Mouse (Mus musculus): Measurements from ENCODE around the gene Papln. TPM values are rescaled to one million over a fixed set of nuclear protein-coding genes. Genes with fewer than 3 reads are reported as not detected.

Papln gene
- polyA plus RNA-seq, 1 experiment from 2014 or later = 4.3 TPM

GRCm38 (mm10) chr12:83760201-83760600 lies 3.2 kb upstream of the Papln start:
- 86% methylated on average over 2 of the region's 2 CpGs for WGBS
- H3K9ac ChIP-seq (ENCODE audit: low read length) = no peak overlapping the region
- H3K4me1 ChIP-seq (ENCODE audit: control insufficient read depth, insufficient read depth, low read length) = peaks cover 20% of the 10 kb centered on the region
- no peaks in the 10 kb centered on the region for H3K36me3 ChIP-seq (ENCODE audit: control insufficient read depth, insufficient read depth, low read length)
- no peak overlapping the region for H3K27ac ChIP-seq (ENCODE audit: low read length)
- no peak overlapping the region for H3K4me3 ChIP-seq (replicated peaks; ENCODE audit: low read length)
- no peak overlapping the region for H3K4me2 ChIP-seq (ENCODE audit: low read depth, low read length)
- no peak for ATAC-seq (ENCODE audit: insufficient read depth, low FRiP score)
- no peaks in the 10 kb centered on the region for H3K27me3 ChIP-seq (ENCODE audit: control insufficient read depth, insufficient read depth, low read length)
- H3K9me3 ChIP-seq (replicated peaks; ENCODE audit: control insufficient read depth, low read length) = no peaks in the 10 kb centered on the region

GRCm38 (mm10) chr12:83762706-83763105 lies 728 bp upstream of the Papln start:
- WGBS = 33% methylated on average over 4 of the region's 4 CpGs
- Histone ChIP-seq H3K9ac (ENCODE audit: low read length) (no peak overlapping the region), H3K9me3 (replicated peaks; ENCODE audit: control insufficient read depth, low read length) (no peaks in the 10 kb centered on the region), H3K4me3 (replicated peaks; ENCODE audit: low read length) (no peak overlapping the region), H3K4me1 (ENCODE audit: control insufficient read depth, insufficient read depth, low read length) (peaks cover 20% of the 10 kb centered on the region), H3K4me2 (ENCODE audit: low read depth, low read length) (no peak overlapping the region), H3K27me3 (ENCODE audit: control insufficient read depth, insufficient read depth, low read length) (no peaks in the 10 kb centered on the region), H3K27ac (ENCODE audit: low read length) (peak overlapping the region; percentile 85), H3K36me3 (ENCODE audit: control insufficient read depth, insufficient read depth, low read length) (no peaks in the 10 kb centered on the region)
- ATAC-seq (ENCODE audit: insufficient read depth, low FRiP score) = no peak

- Histone ChIP-seq H3K4me1 (ENCODE audit: control insufficient read depth, insufficient read depth, low read length) (peaks cover 30% of the 10 kb centered on the region), H3K4me3 (replicated peaks; ENCODE audit: low read length) (peak overlapping the region; percentile 48), H3K27me3 (ENCODE audit: control insufficient read depth, insufficient read depth, low read length) (no peaks in the 10 kb centered on the region), H3K9me3 (replicated peaks; ENCODE audit: control insufficient read depth, low read length) (no peaks in the 10 kb centered on the region), H3K9ac (ENCODE audit: low read length) (peak overlapping the region; percentile 72), H3K4me2 (ENCODE audit: low read depth, low read length) (peak overlapping the region; percentile 84), H3K27ac (ENCODE audit: low read length) (peak overlapping the region; percentile 85), H3K36me3 (ENCODE audit: control insufficient read depth, insufficient read depth, low read length) (no peaks in the 10 kb centered on the region)
- WGBS = 4% methylated on average over 14 of the region's 14 CpGs
- ATAC-seq (ENCODE audit: insufficient read depth, low FRiP score) = peak; percentile 5; the same call in 1 of the 2 replicates
These were observed 571 bp downstream of the Papln start for GRCm38 (mm10) chr12:83764044-83764365.

GRCm38 (mm10) chr12:83764519-83764918 lies 1.1 kb downstream of the Papln start:
- Histone ChIP-seq H3K9ac (ENCODE audit: low read length) (no peak overlapping the region; the same call in 1 of the 2 replicates), H3K4me2 (ENCODE audit: low read depth, low read length) (peak overlapping the region; percentile 84), H3K36me3 (ENCODE audit: control insufficient read depth, insufficient read depth, low read length) (no peaks in the 10 kb centered on the region), H3K4me3 (replicated peaks; ENCODE audit: low read length) (peak overlapping the region; percentile 48), H3K9me3 (replicated peaks; ENCODE audit: control insufficient read depth, low read length) (no peaks in the 10 kb centered on the region), H3K27ac (ENCODE audit: low read length) (peak overlapping the region; percentile 85), H3K27me3 (ENCODE audit: control insufficient read depth, insufficient read depth, low read length) (no peaks in the 10 kb centered on the region), H3K4me1 (ENCODE audit: control insufficient read depth, insufficient read depth, low read length) (peaks cover 32% of the 10 kb centered on the region)
- WGBS = 59% methylated on average over 10 of the region's 10 CpGs
- ATAC-seq (ENCODE audit: insufficient read depth, low FRiP score) = peak; percentile 57; the same call in 1 of the 2 replicates

- no peaks in the 10 kb centered on the region for H3K9me3 ChIP-seq (replicated peaks; ENCODE audit: control insufficient read depth, low read length)
- H3K9ac ChIP-seq (ENCODE audit: low read length) = no peak overlapping the region
- H3K4me3 ChIP-seq (replicated peaks; ENCODE audit: low read length) = no peak overlapping the region
- H3K27ac ChIP-seq (ENCODE audit: low read length) = no peak overlapping the region
- WGBS = 67% methylated on average over 13 of the region's 13 CpGs
- H3K4me1 ChIP-seq (ENCODE audit: control insufficient read depth, insufficient read depth, low read length) = peaks cover 45% of the 10 kb centered on the region
- H3K27me3 ChIP-seq (ENCODE audit: control insufficient read depth, insufficient read depth, low read length) = no peaks in the 10 kb centered on the region
- no peaks in the 10 kb centered on the region for H3K36me3 ChIP-seq (ENCODE audit: control insufficient read depth, insufficient read depth, low read length)
- no peak for ATAC-seq (ENCODE audit: insufficient read depth, low FRiP score)
- H3K4me2 ChIP-seq (ENCODE audit: low read depth, low read length) = no peak overlapping the region
These were observed 2.6 kb downstream of the Papln start for GRCm38 (mm10) chr12:83765965-83766603.

- WGBS = 71% methylated on average over 9 of the region's 9 CpGs
- ATAC-seq (ENCODE audit: insufficient read depth, low FRiP score) = no peak
- Histone ChIP-seq H3K9me3 (replicated peaks; ENCODE audit: control insufficient read depth, low read length) (no peaks in the 10 kb centered on the region), H3K9ac (ENCODE audit: low read length) (no peak overlapping the region), H3K4me2 (ENCODE audit: low read depth, low read length) (no peak overlapping the region), H3K27me3 (ENCODE audit: control insufficient read depth, insufficient read depth, low read length) (no peaks in the 10 kb centered on the region), H3K36me3 (ENCODE audit: control insufficient read depth, insufficient read depth, low read length) (no peaks in the 10 kb centered on the region), H3K4me1 (ENCODE audit: control insufficient read depth, insufficient read depth, low read length) (peaks cover 42% of the 10 kb centered on the region), H3K27ac (ENCODE audit: low read length) (peak overlapping the region; percentile 53), H3K4me3 (replicated peaks; ENCODE audit: low read length) (no peak overlapping the region)
These were observed 4.4 kb downstream of the Papln start for GRCm38 (mm10) chr12:83767833-83768232.

GRCm38 (mm10) chr12:83768235-83768899 lies 4.9 kb downstream of the Papln start:
- Histone ChIP-seq H3K9me3 (replicated peaks; ENCODE audit: control insufficient read depth, low read length) (no peaks in the 10 kb centered on the region), H3K27me3 (ENCODE audit: control insufficient read depth, insufficient read depth, low read length) (no peaks in the 10 kb centered on the region), H3K4me3 (replicated peaks; ENCODE audit: low read length) (no peak overlapping the region), H3K9ac (ENCODE audit: low read length) (no peak overlapping the region), H3K4me2 (ENCODE audit: low read depth, low read length) (no peak overlapping the region), H3K27ac (ENCODE audit: low read length) (peak overlapping the region; percentile 53), H3K4me1 (ENCODE audit: control insufficient read depth, insufficient read depth, low read length) (peaks cover 37% of the 10 kb centered on the region), H3K36me3 (ENCODE audit: control insufficient read depth, insufficient read depth, low read length) (no peaks in the 10 kb centered on the region)
- no peak for ATAC-seq (ENCODE audit: insufficient read depth, low FRiP score)
- 60% methylated on average over 14 of the region's 14 CpGs for WGBS

- Histone ChIP-seq H3K9me3 (replicated peaks; ENCODE audit: control insufficient read depth, low read length) (no peaks in the 10 kb centered on the region), H3K4me2 (ENCODE audit: low read depth, low read length) (peak overlapping the region; percentile 51), H3K4me1 (ENCODE audit: control insufficient read depth, insufficient read depth, low read length) (peaks cover 25% of the 10 kb centered on the region), H3K9ac (ENCODE audit: low read length) (peak overlapping the region; percentile 54), H3K27me3 (ENCODE audit: control insufficient read depth, insufficient read depth, low read length) (no peaks in the 10 kb centered on the region), H3K27ac (ENCODE audit: low read length) (peak overlapping the region; percentile 33; the same call in 1 of the 2 replicates), H3K4me3 (replicated peaks; ENCODE audit: low read length) (peak overlapping the region; percentile 14; the same call in 1 of the 2 replicates), H3K36me3 (ENCODE audit: control insufficient read depth, insufficient read depth, low read length) (no peaks in the 10 kb centered on the region)
- WGBS = 8% methylated on average over 25 of the region's 25 CpGs
- peak; percentile 38; the same call in 1 of the 2 replicates for ATAC-seq (ENCODE audit: insufficient read depth, low FRiP score)
These were observed 7.2 kb downstream of the Papln start for GRCm38 (mm10) chr12:83770418-83771256.

- Histone ChIP-seq H3K27me3 (ENCODE audit: control insufficient read depth, insufficient read depth, low read length) (no peaks in the 10 kb centered on the region), H3K4me3 (replicated peaks; ENCODE audit: low read length) (no peak overlapping the region), H3K4me1 (ENCODE audit: control insufficient read depth, insufficient read depth, low read length) (peaks cover 3% of the 10 kb centered on the region), H3K36me3 (ENCODE audit: control insufficient read depth, insufficient read depth, low read length) (no peaks in the 10 kb centered on the region), H3K9me3 (replicated peaks; ENCODE audit: control insufficient read depth, low read length) (no peaks in the 10 kb centered on the region), H3K4me2 (ENCODE audit: low read depth, low read length) (no peak overlapping the region), H3K9ac (ENCODE audit: low read length) (no peak overlapping the region), H3K27ac (ENCODE audit: low read length) (no peak overlapping the region)
- WGBS = 74% methylated on average over 12 of the region's 12 CpGs
- no peak for ATAC-seq (ENCODE audit: insufficient read depth, low FRiP score)
These were observed 12.2 kb downstream of the Papln start for GRCm38 (mm10) chr12:83775621-83776020.

Data from stomach, embryonic 16.5 days (tissue).